Comparison of ENCODE assay signal across 23 mouse cellular contexts in genomic region chr17:8736259-8736658, GRCm38 (mm10).
A peak's percentile ranks its signal among the peaks of the same experiment; 100 is the strongest.
DNase-seq lines count a peak whose midpoint lies in the region; ATAC-seq and TF ChIP-seq lines count a peak whose summit lies in the region.
"Had no signal": no experiment of that assay in that cellular context is flagged by ENCODE, and none has a peak within 500 bp of the region (broad histone marks: within the 10 kb centered on the region; RNA-seq: fewer than 3 reads in every experiment).

No protein-coding gene starts in this region.

- no peak overlapping the region for H3K9ac ChIP-seq in midbrain, postnatal 0 days (replicated peaks; ENCODE audit: low read length, poor library complexity, severe bottlenecking)
- no peak overlapping the region for H3K9ac ChIP-seq in midbrain, embryonic 11.5 days (ENCODE audit: low read length)
- no peak overlapping the region for H3K9ac ChIP-seq in forebrain, embryonic 15.5 days (replicated peaks)
- H3K9ac ChIP-seq: heart, embryonic 13.5 days; hindbrain, embryonic 12.5 days; intestine, embryonic 15.5 days; liver, embryonic 15.5 days; lung, embryonic 15.5 days; stomach, embryonic 15.5 days had no signal

- H3K27ac ChIP-seq in midbrain, postnatal 0 days (ENCODE audit: low read depth, low read length), result no peak overlapping the region
- H3K27ac ChIP-seq in midbrain, embryonic 11.5 days (ENCODE audit: low read depth, low read length), result no peak overlapping the region
- H3K27ac ChIP-seq in forebrain, embryonic 15.5 days (replicated peaks), result no peak overlapping the region
- H3K27ac ChIP-seq: heart, embryonic 13.5 days; hindbrain, embryonic 12.5 days; intestine, embryonic 15.5 days; limb, embryonic 10.5 days; liver, embryonic 15.5 days; lung, embryonic 15.5 days; stomach, embryonic 15.5 days had no signal

- no peak for ATAC-seq in midbrain, postnatal 0 days (ENCODE audit: low FRiP score)
- ATAC-seq in midbrain, embryonic 11.5 days (ENCODE audit: low FRiP score), result no peak
- ATAC-seq in forebrain, embryonic 15.5 days (replicated peaks), result peak; percentile 82
- no peak for ATAC-seq in megakaryocyte, adult 5-6 weeks (ENCODE audit: poor library complexity, severe bottlenecking)
- ATAC-seq: activated CD4-positive, CD25-positive, alpha-beta regulatory T cell, adult 4 months; intestine, embryonic 15.5 days had no signal

- no peaks in the 10 kb centered on the region for H3K27me3 ChIP-seq in midbrain, postnatal 0 days (ENCODE audit: insufficient read depth, low read length)
- H3K27me3 ChIP-seq in midbrain, embryonic 11.5 days (ENCODE audit: control insufficient read depth, insufficient read depth, low read length), result no peaks in the 10 kb centered on the region
- no peaks in the 10 kb centered on the region for H3K27me3 ChIP-seq in forebrain, embryonic 15.5 days
- H3K27me3 ChIP-seq: heart, embryonic 13.5 days; hindbrain, embryonic 12.5 days; intestine, embryonic 15.5 days; liver, embryonic 15.5 days; lung, embryonic 15.5 days; stomach, embryonic 15.5 days had no signal

- H3K4me2 ChIP-seq in midbrain, postnatal 0 days (ENCODE audit: low read depth, low read length, poor library complexity, severe bottlenecking), result no peak overlapping the region
- H3K4me2 ChIP-seq in midbrain, embryonic 11.5 days, result no peak overlapping the region
- H3K4me2 ChIP-seq in forebrain, embryonic 15.5 days (replicated peaks), result no peak overlapping the region
- H3K4me2 ChIP-seq: heart, embryonic 13.5 days; hindbrain, embryonic 12.5 days; intestine, embryonic 15.5 days; liver, embryonic 15.5 days; lung, embryonic 15.5 days; stomach, embryonic 15.5 days had no signal

- H3K4me3 ChIP-seq in midbrain, postnatal 0 days (ENCODE audit: low read depth, low read length), result no peak overlapping the region
- H3K4me3 ChIP-seq in midbrain, embryonic 11.5 days (ENCODE audit: low read depth, low read length), result no peak overlapping the region
- no peak overlapping the region for H3K4me3 ChIP-seq in forebrain, embryonic 15.5 days
- H3K4me3 ChIP-seq: heart, embryonic 13.5 days; hindbrain, embryonic 12.5 days; intestine, embryonic 15.5 days; limb, embryonic 10.5 days; liver, embryonic 15.5 days; lung, embryonic 15.5 days; stomach, embryonic 15.5 days had no signal

- no peaks in the 10 kb centered on the region for H3K9me3 ChIP-seq in midbrain, postnatal 0 days (ENCODE audit: low read length)
- no peaks in the 10 kb centered on the region for H3K9me3 ChIP-seq in midbrain, embryonic 11.5 days (ENCODE audit: control insufficient read depth, low read length)
- no peaks in the 10 kb centered on the region for H3K9me3 ChIP-seq in forebrain, embryonic 15.5 days
- H3K9me3 ChIP-seq: heart, embryonic 13.5 days; hindbrain, embryonic 12.5 days; intestine, embryonic 15.5 days; limb, embryonic 10.5 days; liver, embryonic 15.5 days; lung, embryonic 15.5 days; stomach, embryonic 15.5 days had no signal

- no peaks in the 10 kb centered on the region for H3K4me1 ChIP-seq in midbrain, postnatal 0 days (ENCODE audit: insufficient read depth, low read length)
- H3K4me1 ChIP-seq in midbrain, embryonic 11.5 days (ENCODE audit: control insufficient read depth, insufficient read depth, low read length), result no peaks in the 10 kb centered on the region
- no peaks in the 10 kb centered on the region for H3K4me1 ChIP-seq in forebrain, embryonic 15.5 days
- H3K4me1 ChIP-seq: heart, embryonic 13.5 days; hindbrain, embryonic 12.5 days; intestine, embryonic 15.5 days; limb, embryonic 10.5 days; liver, embryonic 15.5 days; lung, embryonic 15.5 days; stomach, embryonic 15.5 days had no signal

- intact Hi-C loops in heart, postnatal 25 days (cut with DNase I), result no loop called here

- peak; percentile 66 for DNase-seq in heart, adult 11 months
- DNase-seq in heart, postnatal 25 days (ENCODE audit: low spot score), result no peak
- DNase-seq in midbrain, postnatal 0 days (ENCODE audit: low spot score), result peak; percentile 42
- no peak for DNase-seq in midbrain, embryonic 11.5 days (ENCODE audit: low spot score, missing footprints)
- DNase-seq in embryo, embryonic 10.5 days (ENCODE audit: low spot score), result no peak
- DNase-seq: adrenal gland, adult 8-10 months; gastrocnemius, postnatal 10 days; heart, postnatal 14 days; kidney, adult 8-10 months; kidney, postnatal 10 days; liver; lung, postnatal 4 days; thymus, postnatal 36 days had no signal

- H3K36me3 ChIP-seq in midbrain, postnatal 0 days (ENCODE audit: insufficient read depth, low read length), result no peaks in the 10 kb centered on the region
- H3K36me3 ChIP-seq in midbrain, embryonic 11.5 days (ENCODE audit: control insufficient read depth, insufficient read depth, low read length), result no peaks in the 10 kb centered on the region
- H3K36me3 ChIP-seq in forebrain, embryonic 15.5 days, result no peaks in the 10 kb centered on the region
- H3K36me3 ChIP-seq: heart, embryonic 13.5 days; hindbrain, embryonic 12.5 days; intestine, embryonic 15.5 days; limb, embryonic 10.5 days; liver, embryonic 15.5 days; lung, embryonic 15.5 days; stomach, embryonic 15.5 days had no signal

- WGBS in midbrain, postnatal 0 days, result 57% methylated on average over 6 of the region's 6 CpGs
- WGBS in midbrain, embryonic 11.5 days, result 87% methylated on average over 6 of the region's 6 CpGs
- WGBS in forebrain, embryonic 15.5 days, result 38% methylated on average over 6 of the region's 6 CpGs

- no peak for TF ChIP-seq CTCF in midbrain, postnatal 0 days (IDR thresholded peaks at IDR 0.05)

Comparison
In these comparisons a context has a peak if more than half of its experiments do, and no peak if none do; other contexts are left out.
1. DNase-seq: peak in heart, adult 11 months (single experiment) and midbrain, postnatal 0 days (single experiment); none in heart, postnatal 25 days (single experiment), midbrain, embryonic 11.5 days (single experiment) and embryo, embryonic 10.5 days (single experiment).